Mouse (Mus musculus) ES-CJ7 (cell line): ENCODE results near the gene Rab11fip3.

Experiments
- DNase-seq: peaks from one replicate; pipeline ENCODE4 v3.0.0; 2011; ENCODE audit warnings: low read depth, low spot score

Rab11fip3 gene

DNA sequence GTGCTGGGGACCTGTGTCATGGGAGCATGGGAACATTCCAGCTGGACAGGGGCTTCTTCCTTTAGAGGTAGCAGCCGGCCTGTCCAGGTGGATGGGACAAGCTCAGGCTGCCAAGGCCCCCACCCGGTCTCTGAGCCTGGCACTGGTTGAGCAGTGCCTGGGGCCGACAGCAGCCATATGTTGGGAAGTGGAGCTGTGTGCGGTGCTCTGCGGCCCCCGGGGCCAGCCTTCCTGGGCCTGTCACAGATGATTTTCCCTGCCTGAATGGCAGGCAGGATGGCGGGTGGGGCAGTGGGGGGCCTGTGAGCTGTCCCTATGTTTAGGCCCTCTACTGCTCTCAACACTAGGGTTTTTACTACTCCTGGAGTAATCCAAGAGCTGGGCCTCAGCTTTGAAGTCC is 113.2 kb downstream of the Rab11fip3 start:
- DNase-seq: no peak

DNA sequence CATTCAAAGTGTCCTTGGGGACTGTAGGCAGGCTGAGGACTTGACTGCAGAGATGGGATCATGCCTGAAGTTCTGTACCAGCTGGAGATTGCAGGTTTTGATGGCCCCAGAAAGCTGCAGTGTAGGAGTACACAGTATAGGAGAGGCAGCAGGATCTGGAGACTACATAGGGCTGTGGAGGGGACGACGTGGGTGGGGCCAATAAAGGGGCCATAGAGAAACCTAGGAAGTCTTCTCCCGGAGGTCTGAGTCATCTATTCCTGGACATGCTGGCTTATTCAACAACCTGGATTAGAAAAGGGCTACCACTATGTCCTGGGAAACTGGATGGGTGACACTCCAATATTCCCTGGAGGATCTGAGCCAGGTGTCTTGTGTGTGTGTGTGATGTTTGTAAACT is 113.6 kb downstream of the Rab11fip3 start:
- no peak for DNase-seq

DNA sequence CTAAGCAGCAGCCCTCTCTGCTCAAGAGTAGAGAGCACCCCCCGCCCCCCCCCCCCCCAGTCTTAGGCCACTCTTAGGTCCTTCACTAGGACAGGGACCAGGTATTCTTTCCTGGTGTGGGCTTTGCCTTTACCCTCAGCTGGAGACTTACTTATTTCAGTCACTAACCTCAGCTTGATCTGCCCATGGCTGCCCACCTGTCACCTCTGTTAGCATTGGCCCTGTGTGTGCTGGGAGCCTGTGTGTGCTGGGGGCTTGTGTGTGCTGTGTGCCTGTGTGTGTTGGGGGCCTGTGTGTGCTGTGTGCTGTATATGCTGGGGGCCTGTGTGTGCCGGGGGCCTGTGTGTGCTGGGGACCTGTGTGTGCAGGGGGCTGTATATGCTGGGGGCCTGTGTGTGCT is 114.7 kb downstream of the Rab11fip3 start:
- no peak for DNase-seq

DNA sequence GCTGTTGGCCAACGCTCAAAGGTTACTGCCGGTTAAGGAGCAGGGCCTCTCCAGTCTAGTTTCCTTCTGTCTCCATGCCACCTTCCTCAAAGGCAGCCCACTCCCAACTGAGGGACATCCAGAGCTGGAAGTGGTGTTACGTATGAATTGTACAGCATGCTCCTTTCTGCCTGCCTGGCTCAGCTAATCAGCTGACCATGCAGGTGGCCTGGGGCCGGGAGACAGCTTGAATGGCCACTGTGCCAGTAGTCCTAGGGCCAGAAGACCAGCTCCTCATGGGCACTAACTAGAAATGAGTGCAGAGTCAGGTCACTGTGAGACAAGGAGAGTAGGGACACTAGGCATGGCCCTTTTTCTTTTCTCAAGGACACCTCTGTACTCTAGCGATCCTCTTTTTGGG is 116.2 kb downstream of the Rab11fip3 start:
- DNase-seq: no peak

DNA sequence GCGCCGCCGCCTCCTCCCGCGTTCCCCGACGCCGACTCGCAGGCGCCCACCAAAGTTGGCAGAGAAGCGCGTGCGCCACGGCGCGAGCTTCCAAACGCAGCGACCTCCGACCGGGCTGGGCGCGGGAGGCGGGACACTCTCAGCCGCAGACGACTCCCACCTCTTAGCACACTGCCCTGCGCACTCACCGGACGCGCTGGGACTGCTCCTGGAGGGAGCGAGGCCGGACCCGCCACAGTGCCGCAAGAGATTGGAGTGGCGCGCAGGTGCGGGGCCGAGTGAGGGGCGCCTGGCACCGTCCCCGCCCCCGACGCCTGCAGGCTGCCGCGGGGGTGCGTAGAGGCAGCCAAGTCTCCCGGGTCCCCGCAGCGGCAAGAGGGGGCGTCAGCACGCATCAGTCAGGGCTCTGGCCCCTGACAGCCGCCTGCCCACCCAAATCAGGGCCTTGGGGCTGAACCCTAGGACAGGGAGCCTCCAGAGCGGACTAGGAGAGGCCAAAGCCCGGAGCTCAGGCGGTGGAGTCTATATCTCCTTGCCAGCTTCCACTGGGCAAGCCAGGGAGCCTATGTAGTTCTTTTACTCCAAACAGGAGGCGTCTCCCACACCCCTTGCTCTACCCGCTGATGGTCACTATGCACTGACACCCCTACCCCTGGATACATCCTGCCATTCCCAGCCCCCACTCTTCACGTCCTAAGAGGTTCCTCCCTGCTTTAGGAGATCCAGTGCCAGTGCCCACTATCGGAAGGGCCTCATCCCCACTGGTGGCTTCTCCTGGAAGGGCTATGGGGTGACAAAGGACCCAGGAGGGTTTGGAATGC is 117.3 kb downstream of the Rab11fip3 start, which contains the start of gene A930017K11Rik:
A930017K11Rik (minus strand) TSS at position 763 of the 821 bp plus-strand sequence.
- DNase-seq: peak; percentile 42

DNA sequence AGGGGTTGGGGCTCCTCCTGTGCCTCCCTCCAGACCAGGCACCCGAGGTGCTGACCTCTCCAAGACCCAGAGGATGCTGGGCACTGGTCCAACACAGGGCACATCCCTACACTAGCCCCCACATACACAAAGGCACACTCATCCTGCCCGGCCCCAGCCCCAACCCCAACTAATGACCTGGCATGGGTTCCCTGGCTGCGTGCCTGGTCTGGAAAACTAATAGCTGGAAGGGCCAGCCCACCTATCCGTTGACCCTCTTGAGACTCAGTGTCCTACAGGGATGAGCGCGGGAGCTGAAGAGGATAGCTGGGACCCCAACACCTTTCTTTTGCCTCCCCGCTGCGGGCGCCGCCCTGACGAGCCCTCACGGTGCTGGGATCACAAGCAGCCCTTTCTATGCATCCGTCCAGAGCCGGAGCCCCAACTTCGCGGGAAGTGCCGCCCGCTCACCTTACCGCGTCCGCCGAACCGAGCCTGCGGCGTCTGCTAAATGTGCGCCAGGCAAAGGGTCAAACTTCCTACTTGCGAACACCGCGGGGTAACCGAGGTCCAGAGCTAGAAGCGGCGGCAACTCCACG is 118.0 kb downstream of the Rab11fip3 start:
- no peak for DNase-seq

DNA sequence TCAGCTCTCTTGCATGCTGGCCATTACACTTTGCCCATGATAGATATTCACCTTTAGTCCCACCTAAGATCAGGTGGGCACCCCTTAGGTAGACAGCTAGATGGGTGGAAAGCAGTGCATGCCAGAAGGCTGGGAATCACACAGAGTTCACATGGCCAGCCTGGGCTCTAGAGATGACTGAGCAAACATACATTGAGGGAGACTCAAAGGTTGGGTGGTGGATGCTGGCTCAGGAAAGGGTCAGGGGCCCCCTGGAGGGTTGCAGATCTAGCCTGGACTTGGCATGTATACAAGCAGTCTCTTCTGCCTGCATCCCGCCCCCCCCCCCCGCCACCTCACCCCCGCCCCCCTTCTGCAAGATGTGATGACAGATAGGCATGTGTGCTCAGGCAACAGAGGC is 118.6 kb downstream of the Rab11fip3 start:
- no peak for DNase-seq

DNA sequence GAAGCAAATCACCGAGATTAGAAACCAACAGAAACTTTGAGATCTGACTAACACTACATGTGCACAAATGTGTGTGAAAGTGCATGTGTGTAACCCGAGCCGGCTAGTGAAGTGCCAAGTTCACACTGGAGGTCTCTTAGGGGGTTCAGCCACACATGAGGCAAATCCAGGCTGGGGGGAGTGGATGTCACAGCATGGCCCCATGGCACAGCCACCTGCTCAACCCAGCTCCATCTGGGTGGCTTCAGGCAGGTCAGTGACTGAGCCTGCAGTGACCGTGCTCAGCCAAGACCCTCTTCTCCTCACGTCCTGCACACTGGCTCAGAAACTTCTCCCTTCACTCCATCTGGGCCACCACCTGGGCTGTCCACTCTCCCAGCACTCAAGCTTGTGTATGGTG is 119.4 kb downstream of the Rab11fip3 start:
- no peak for DNase-seq

DNA sequence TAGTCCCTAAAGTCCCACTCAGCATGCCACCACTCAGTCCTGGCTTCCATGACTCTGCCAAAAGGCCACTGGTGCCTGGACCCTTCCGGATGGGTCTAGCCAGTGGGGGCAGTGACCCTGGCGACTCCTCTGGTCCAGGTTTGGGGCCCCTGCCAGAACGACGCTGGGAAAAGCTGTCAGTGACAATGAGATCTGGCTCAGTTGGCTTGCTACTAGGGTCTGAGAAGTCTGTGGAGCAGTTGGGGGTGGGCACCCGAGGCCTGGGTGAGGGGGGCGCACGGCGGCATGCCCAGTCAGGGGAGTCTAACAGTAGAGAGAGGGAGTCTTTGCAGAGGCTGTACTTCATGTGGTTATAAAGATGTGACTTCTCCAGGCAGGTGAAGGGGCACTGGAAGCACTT is 121.3 kb downstream of the Rab11fip3 start:
- no peak for DNase-seq

DNA sequence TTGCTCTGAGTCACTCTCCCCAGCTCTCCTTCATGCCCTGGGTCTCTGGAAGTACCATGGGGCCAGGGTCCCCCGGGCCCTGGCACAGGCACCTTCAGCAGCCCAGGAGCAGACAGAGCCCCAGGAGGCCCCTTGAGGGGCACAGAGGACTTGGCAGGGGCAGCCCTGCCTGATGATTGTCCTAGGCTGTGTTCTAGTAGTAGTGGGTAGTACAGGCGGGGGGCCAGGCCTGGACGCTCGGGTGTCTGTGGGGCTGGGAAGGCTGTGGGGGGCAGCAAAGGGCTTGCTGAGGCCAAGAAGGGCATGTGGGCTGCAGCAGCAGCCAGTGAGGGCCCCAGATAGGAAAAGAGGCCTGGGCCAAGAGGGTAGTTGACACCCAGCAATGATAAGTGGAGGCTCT is 121.8 kb downstream of the Rab11fip3 start:
- no peak for DNase-seq

DNA sequence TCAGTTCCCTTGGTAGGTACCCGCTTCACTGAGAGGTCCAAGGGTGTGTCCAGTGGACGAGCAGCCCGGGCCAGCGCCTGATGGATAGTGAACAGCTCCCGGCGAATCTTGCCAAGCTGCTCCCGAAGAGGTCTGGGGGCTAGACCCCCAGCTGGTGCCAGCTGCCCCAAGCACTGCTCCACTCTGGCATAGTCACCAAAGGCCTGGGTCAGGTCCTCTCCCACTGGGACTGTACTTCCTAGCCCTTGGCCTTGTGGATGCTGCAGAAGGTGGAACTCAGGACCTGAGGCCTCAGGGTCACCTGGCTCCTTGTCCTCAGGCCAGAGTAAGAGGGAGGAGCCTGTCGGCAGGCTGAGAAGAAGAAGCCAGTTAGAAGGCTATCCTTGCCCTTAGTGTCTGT is 122.5 kb downstream of the Rab11fip3 start:
- DNase-seq: no peak

DNA sequence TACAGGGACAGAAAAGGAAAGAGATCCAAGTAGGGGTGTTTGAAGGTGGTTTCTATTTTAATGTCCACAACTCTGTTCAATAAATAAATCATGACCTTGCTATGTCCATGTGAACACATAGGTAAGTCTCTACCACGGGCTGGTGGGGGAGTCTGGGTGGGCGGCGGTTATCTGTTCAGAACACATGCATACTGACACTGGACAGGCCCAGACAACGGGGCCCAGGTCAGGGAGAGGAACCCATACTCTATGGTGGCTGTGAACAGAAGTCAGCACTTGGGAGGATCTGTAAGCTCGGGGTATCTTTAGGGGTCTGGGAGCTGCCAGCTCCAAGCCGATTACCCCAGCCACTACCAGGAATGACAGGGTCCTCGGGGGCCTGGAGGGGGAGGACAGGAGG is 123.0 kb downstream of the Rab11fip3 start:
- DNase-seq: no peak

DNA sequence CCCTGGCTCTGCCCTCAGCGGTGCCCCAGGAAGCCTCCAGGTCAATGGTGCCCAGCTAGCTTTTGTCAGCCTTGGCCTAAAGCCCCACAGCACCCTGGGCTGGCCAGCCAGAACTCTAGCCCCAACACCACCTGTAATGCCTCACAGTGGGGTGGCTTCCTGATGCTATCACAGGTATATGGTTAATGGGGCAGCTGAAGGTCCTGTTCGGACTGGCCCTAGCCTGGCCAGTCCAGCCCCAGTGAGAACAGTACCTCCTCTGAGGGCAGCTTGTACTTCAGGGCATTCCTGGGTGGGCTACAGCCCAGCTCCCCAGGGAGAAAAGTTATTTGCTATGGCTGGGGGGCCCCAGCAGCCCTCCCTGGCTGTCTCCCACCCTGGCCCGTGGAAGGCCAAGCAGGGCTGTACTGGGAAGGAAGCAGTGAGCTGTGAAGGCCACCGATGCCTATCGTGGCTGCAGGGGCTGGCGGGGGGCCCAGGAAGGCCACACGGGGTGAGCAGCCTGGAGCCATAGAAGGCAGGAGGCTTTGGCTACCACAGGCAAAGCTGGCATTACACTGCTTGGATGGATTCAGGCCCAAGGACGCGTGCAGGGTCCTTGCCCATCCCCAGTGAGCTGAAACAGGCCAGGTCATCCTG is 123.7 kb downstream of the Rab11fip3 start:
- no peak for DNase-seq

DNA sequence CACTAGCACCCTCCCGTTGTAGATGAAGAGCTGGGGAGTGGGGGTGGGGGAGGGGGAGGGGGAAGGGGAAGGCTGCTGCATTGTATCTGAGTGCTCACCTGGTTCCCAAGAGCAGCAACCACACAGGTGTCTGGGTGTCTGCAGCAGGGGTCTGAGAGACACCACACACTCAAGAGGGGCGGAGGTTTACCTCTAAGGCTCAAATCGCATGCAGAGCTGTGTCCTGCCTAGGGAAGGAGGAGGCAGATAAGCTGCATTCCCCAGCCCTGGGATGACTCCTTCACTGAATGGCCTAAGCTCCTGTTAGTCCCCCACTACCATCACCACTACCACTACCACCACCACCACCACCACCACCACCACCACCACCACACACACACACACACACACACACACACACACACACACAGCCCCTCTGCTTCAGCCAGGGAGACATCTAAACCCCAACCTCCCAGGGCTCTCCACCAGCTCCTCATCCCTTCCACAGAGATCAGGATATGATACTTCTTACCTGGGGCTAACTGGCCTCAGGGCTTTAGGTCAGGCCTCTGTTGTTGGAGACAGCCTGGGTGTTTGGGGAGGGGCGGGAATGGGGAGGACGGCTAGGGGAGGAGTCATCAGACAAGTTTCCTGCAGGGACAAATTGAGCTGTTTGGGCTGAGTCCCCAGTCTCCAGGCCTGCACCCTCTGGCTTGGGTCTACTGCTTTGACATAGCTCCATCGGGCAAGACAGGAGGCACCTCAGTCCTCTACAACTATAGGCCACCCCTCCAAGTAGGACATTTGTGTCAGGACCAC is 124.8 kb downstream of the Rab11fip3 start, which contains the start of the genes Pigq and Nhlrc4:
Pigq (minus strand) TSS at position 571 of the 798 bp plus-strand sequence.
Nhlrc4 (minus strand) TSS at position 596 of the 798 bp plus-strand sequence.
- DNase-seq: no peak

DNA sequence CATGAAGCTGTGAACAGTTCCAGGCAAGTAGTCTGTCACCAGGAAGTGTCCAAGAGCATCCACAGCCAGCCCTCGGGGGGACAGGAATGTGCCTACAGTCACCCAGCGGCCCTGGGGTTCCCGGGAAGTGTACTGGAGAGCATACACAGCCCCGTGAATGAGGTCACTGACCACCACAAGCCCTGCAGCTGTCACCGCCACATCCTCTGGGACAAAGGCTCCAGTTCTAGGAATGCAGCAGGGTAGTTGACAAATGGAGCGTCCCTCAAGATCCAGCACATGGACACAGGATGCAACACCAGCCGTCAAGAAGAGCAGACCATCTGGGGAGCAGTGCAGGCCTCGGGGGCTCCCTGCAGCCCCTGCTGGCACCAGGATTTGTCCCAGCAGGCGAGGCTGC is 125.6 kb downstream of the Rab11fip3 start:
- no peak for DNase-seq

DNA sequence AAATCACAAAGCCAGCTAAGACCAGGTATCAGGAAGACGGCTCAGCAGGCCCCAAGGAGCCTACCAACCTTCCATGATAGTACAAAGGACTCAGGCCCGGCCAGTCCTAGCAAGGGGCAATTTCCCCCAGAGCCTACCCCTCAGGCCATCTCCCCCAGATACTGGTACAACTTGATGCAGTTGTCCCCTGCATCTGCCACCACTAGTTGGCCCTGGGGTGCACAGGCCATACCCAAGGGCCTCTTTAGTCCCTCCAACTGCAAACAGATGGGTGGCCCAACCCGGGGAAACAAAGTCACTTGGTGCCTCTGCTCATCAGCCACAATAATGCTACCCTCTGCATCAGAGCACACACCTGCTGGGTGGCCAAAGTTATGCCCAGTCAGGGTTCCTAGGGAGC is 126.1 kb downstream of the Rab11fip3 start:
- DNase-seq: no peak

DNA sequence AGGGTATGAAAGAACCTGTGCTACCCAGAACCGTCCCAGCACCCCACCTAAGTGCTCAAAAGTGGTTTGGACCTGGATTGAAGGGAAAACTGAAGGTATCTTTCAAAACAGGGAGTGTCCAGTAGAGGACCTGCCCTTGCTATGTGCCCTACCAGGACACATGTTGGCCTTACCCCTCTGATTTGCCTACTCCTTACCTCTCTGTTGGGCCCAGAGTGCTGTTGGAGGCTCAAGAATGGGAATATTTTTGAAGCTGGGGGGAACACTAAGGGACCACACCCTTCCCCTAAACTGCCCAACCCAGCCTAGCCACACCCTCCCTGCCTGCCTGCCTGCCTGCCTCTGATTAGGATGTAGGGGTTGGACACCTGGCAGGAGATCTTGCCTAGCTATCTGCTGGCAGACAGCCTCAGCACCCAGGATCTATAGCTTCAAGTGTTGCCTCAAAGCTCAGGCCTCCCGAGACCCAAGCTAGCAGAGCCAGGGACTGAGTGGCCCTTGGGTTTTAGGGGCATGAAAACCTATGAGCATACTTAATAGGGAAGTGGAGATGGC is 126.7 kb downstream of the Rab11fip3 start:
- no peak for DNase-seq

DNA sequence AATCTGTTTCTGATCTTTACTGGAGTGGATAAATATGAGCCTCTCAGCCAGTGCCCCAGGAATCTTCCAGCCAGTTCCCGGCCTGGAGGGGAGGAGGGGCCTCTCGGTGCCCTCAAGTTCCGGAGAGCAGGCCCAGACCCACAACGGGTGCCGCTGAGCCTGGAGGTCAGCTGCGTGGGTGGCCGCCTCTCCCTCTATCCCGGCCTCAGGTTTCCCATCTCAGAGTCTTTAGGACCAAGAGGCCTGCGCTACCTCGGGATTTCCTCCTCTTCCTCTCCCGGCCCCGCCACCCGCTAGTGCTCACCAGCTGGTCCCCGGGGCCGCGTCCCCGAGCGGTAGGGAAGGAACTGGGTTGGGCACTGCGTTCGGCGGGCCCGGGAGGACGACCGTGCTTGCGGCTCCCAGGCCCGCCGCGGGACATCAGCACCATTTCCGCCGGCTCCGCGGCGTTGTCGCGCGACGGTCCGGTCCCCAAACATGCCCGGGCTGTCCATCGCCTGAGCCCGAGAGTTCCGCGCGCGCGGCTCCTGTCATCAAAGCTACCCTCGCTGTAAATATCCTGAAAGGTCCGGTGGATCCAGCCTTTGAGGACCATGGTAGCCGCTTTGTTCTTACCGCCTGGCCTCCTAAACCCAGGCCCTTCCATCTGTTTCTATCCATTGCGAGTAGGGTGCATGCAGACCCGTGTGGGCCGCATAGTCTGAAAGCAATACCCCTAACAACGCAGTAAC is 127.7 kb downstream of the Rab11fip3 start:
- DNase-seq: peak; percentile 64
